Mouse (Mus musculus) spleen, postnatal 36 days (tissue): Measurements from ENCODE around the gene Fasn.

Experiments used
- DNase-seq, 2 experiments: peaks; one replicate each; pipeline ENCODE4 v3.0.0; 2022; ENCODE audit warnings: low spot score in 2 of 2, mixed read lengths in 1 of 2

Gene Fasn

DNA sequence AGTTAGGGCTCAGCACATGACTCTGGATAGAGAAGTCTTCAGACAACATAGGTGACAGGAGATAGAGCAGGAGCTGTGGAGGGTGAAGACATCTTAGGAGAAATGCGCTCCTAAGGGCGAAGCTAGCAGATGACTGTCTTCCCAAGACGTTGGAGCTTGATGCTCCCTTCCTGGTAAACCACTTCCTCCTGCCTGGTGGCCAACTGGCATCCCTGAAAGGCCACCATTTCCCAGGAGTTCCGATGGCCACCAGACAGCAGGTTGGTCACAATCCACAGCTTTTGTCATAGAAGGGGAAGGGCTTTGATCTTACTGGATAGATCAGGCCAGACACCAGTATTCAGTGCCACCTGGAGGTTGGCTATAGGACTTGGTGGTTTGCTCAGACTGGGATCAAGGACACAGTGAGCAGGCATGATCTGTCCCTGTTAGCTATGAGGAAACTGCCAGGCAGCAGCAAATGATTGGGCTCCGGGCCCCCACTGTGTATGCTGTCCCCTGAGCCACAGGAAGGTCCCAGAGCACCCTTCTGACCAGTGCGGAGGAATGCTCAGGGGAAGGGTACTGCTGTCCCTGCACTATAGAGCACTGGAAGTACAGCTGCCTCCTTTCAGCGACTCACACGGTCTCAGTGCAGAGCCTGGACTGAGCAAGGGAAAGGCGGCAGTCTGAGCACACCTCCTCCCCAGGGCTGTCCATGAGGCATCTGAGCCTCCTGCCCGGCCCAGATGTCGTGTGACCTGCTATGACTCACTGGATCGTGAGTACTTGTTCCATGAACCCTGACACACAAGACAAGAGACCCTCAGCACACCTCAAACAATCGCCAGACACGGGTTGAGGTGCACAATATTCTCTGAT, 62.3 kb downstream of the Fasn start:
- no peak for DNase-seq

DNA sequence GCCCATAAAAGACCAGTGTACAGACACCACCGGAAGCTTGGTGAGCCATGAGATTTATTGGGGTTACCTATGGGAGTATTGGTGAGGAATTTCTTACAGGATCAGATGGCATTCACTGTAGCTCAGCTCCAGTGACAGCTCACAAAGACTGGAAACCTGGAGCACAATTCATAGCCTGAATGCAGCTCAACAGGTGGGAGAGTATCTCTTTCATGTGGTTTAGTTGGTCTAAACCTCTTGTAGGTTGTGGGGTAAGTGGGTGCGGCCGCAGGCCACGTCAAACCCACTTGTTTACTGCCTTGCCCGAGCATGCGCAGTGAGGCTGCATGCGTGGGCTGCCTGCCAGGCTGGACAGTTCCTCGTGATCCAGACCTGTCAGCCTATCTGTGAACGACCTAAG, 64.1 kb downstream of the Fasn start:
- DNase-seq: no peak
